Mouse (Mus musculus): ENCODE measurements around the gene Pou4f1. TPM values are rescaled to one million over a fixed set of nuclear protein-coding genes. Genes with fewer than 3 reads are reported as not detected.
A peak's percentile ranks its signal among the peaks of the same experiment; 100 is the strongest.

Pou4f1 gene
- polyA plus RNA-seq, 1 experiment from 2014 or later, result 2.1 TPM

- no peak overlapping the region for H3K4me3 ChIP-seq (ENCODE audit: low read depth, low read length)
- H3K4me2 ChIP-seq (ENCODE audit: low read depth, low read length, severe bottlenecking), result peak overlapping the region; percentile 52; the same call in 1 of the 2 replicates
- H3K36me3 ChIP-seq (ENCODE audit: control insufficient read depth, insufficient read depth, low read length), result no peaks in the 10 kb centered on the region
- no peak for DNase-seq (ENCODE audit: low spot score)
- H3K27me3 ChIP-seq (ENCODE audit: control insufficient read depth, insufficient read depth, low read length), result peaks cover 61% of the 10 kb centered on the region
- H3K4me1 ChIP-seq (replicated peaks; ENCODE audit: control insufficient read depth, insufficient read depth, low read length), result peaks cover 6% of the 10 kb centered on the region
- H3K9me3 ChIP-seq (ENCODE audit: control insufficient read depth, low read length), result no peaks in the 10 kb centered on the region
- no peak for ATAC-seq (replicated peaks; ENCODE audit: low FRiP score)
- no peak overlapping the region for H3K9ac ChIP-seq (ENCODE audit: low read length)
- WGBS, result under 1% methylated on average over 25 of the region's 25 CpGs
- no peak overlapping the region for H3K27ac ChIP-seq (ENCODE audit: low read depth, low read length)
Measured at GRCm38 (mm10) chr14:104459513-104460111, 8.2 kb downstream of the Pou4f1 start.

DNA sequence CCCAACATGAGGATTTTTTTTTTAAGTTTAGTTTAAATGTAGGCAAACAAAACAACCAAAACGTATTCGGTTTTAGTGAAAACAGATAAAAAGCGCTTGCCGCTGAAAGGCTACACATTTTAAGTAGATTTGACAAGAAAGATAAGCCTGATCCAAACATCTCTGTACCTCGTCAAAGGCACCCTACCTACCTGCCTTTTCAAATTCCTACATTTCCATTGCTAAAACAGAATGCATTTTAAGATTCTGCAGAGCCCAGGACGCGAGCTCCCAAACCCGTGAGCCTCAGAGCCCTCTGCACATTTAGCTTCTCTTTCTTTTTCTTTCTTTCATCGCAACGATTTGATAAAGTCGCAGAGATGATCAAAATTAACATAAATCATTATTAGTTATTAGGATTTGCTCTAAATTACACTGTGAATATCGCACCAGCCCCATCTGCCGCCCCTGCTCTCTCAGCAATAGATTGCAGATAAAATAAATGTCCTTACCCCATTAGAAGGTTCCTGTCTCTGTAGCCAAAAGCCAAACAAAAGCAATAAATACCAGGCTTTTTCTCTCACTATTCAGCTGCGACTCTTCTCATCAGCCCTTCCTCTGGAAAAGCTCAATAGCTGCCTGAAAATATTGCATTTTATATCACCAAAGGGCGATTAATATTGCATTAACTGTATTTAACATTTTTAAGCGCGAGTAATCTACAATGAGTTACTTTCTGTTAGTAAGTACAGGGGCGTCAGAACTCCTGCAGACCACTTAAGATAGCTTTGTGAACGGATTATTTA lies 8.9 kb downstream of the Pou4f1 start:
- Histone ChIP-seq H3K4me2 (ENCODE audit: low read depth, low read length, severe bottlenecking) (no peak overlapping the region), H3K9ac (ENCODE audit: low read length) (no peak overlapping the region), H3K4me3 (ENCODE audit: low read depth, low read length) (no peak overlapping the region), H3K27ac (ENCODE audit: low read depth, low read length) (no peak overlapping the region), H3K36me3 (ENCODE audit: control insufficient read depth, insufficient read depth, low read length) (no peaks in the 10 kb centered on the region), H3K27me3 (ENCODE audit: control insufficient read depth, insufficient read depth, low read length) (peaks cover 60% of the 10 kb centered on the region), H3K4me1 (replicated peaks; ENCODE audit: control insufficient read depth, insufficient read depth, low read length) (peaks cover 6% of the 10 kb centered on the region), H3K9me3 (ENCODE audit: control insufficient read depth, low read length) (no peaks in the 10 kb centered on the region)
- no peak for ATAC-seq (replicated peaks; ENCODE audit: low FRiP score)
- DNase-seq (ENCODE audit: low spot score), result no peak
- under 1% methylated on average over 19 of the region's 19 CpGs for WGBS

GRCm38 (mm10) chr14:104457966-104458710 lies 9.7 kb downstream of the Pou4f1 start:
- Histone ChIP-seq H3K36me3 (ENCODE audit: control insufficient read depth, insufficient read depth, low read length) (no peaks in the 10 kb centered on the region), H3K4me1 (replicated peaks; ENCODE audit: control insufficient read depth, insufficient read depth, low read length) (peaks cover 6% of the 10 kb centered on the region), H3K4me2 (ENCODE audit: low read depth, low read length, severe bottlenecking) (no peak overlapping the region), H3K4me3 (ENCODE audit: low read depth, low read length) (no peak overlapping the region), H3K9ac (ENCODE audit: low read length) (no peak overlapping the region), H3K27me3 (ENCODE audit: control insufficient read depth, insufficient read depth, low read length) (peaks cover 56% of the 10 kb centered on the region), H3K9me3 (ENCODE audit: control insufficient read depth, low read length) (no peaks in the 10 kb centered on the region), H3K27ac (ENCODE audit: low read depth, low read length) (no peak overlapping the region)
- ATAC-seq (replicated peaks; ENCODE audit: low FRiP score) (no peak), DNase-seq (ENCODE audit: low spot score) (no peak)
- WGBS, result under 1% methylated on average over 20 of the region's 20 CpGs

GRCm38 (mm10) chr14:104456976-104457375 lies 10.8 kb downstream of the Pou4f1 start:
- Histone ChIP-seq H3K4me2 (ENCODE audit: low read depth, low read length, severe bottlenecking) (no peak overlapping the region), H3K36me3 (ENCODE audit: control insufficient read depth, insufficient read depth, low read length) (no peaks in the 10 kb centered on the region), H3K9ac (ENCODE audit: low read length) (no peak overlapping the region), H3K27me3 (ENCODE audit: control insufficient read depth, insufficient read depth, low read length) (peaks cover 54% of the 10 kb centered on the region), H3K9me3 (ENCODE audit: control insufficient read depth, low read length) (no peaks in the 10 kb centered on the region), H3K4me1 (replicated peaks; ENCODE audit: control insufficient read depth, insufficient read depth, low read length) (peaks cover 6% of the 10 kb centered on the region), H3K27ac (ENCODE audit: low read depth, low read length) (no peak overlapping the region), H3K4me3 (ENCODE audit: low read depth, low read length) (no peak overlapping the region)
- DNase-seq (ENCODE audit: low spot score) (no peak), ATAC-seq (replicated peaks; ENCODE audit: low FRiP score) (0 out of 2 replicates have a peak, but pooled peaks have one; percentile 27)
- WGBS, result 0% methylated on average over 5 of the region's 5 CpGs

- DNase-seq (ENCODE audit: low spot score) (peak; percentile 85), ATAC-seq (replicated peaks; ENCODE audit: low FRiP score) (no peak)
- H3K4me2 ChIP-seq (ENCODE audit: low read depth, low read length, severe bottlenecking), result no peak overlapping the region
- peaks cover 29% of the 10 kb centered on the region for H3K27me3 ChIP-seq (ENCODE audit: control insufficient read depth, insufficient read depth, low read length)
- no peak overlapping the region for H3K27ac ChIP-seq (ENCODE audit: low read depth, low read length)
- H3K9me3 ChIP-seq (ENCODE audit: control insufficient read depth, low read length), result no peaks in the 10 kb centered on the region
- H3K36me3 ChIP-seq (ENCODE audit: control insufficient read depth, insufficient read depth, low read length), result no peaks in the 10 kb centered on the region
- no peaks in the 10 kb centered on the region for H3K4me1 ChIP-seq (replicated peaks; ENCODE audit: control insufficient read depth, insufficient read depth, low read length)
- 17% methylated on average over 4 of the region's 4 CpGs for WGBS
- H3K4me3 ChIP-seq (ENCODE audit: low read depth, low read length), result no peak overlapping the region
- H3K9ac ChIP-seq (ENCODE audit: low read length), result no peak overlapping the region
Measured at GRCm38 (mm10) chr14:104453824-104454223, 14.0 kb downstream of the Pou4f1 start.

DNA sequence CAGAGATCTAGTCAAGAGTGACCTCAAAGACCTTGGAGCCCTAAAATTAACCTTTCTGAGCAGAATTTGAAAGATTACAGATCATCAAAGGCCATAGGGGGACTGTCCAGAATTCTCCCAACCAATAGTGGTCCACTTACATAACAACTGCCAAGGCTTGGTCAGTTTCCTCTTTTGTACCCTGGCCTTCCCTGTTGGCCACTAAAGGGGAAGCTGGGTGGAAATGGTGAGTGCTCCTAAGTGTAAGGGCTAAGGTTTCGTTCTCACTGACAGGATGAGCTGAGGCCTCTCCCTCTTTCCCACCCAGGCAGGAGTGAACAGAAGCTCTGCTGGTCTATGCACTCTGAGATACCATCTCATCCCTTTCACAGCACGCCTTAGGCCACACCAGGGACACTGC lies 33.5 kb downstream of the Pou4f1 start:
- WGBS, result 66% methylated on average over 2 of the region's 2 CpGs
- Histone ChIP-seq H3K4me3 (ENCODE audit: low read depth, low read length) (no peak overlapping the region), H3K9me3 (ENCODE audit: control insufficient read depth, low read length) (no peaks in the 10 kb centered on the region), H3K27me3 (ENCODE audit: control insufficient read depth, insufficient read depth, low read length) (no peaks in the 10 kb centered on the region), H3K4me2 (ENCODE audit: low read depth, low read length, severe bottlenecking) (no peak overlapping the region), H3K4me1 (replicated peaks; ENCODE audit: control insufficient read depth, insufficient read depth, low read length) (no peaks in the 10 kb centered on the region), H3K9ac (ENCODE audit: low read length) (no peak overlapping the region), H3K36me3 (ENCODE audit: control insufficient read depth, insufficient read depth, low read length) (no peaks in the 10 kb centered on the region), H3K27ac (ENCODE audit: low read depth, low read length) (no peak overlapping the region)
- no peak for ATAC-seq (replicated peaks; ENCODE audit: low FRiP score)
- no peak for DNase-seq (ENCODE audit: low spot score)

- DNase-seq (ENCODE audit: low spot score) (no peak), ATAC-seq (replicated peaks; ENCODE audit: low FRiP score) (no peak)
- Histone ChIP-seq H3K9me3 (ENCODE audit: control insufficient read depth, low read length) (no peaks in the 10 kb centered on the region), H3K4me3 (ENCODE audit: low read depth, low read length) (no peak overlapping the region), H3K4me1 (replicated peaks; ENCODE audit: control insufficient read depth, insufficient read depth, low read length) (no peaks in the 10 kb centered on the region), H3K27ac (ENCODE audit: low read depth, low read length) (no peak overlapping the region), H3K9ac (ENCODE audit: low read length) (no peak overlapping the region), H3K27me3 (ENCODE audit: control insufficient read depth, insufficient read depth, low read length) (no peaks in the 10 kb centered on the region), H3K4me2 (ENCODE audit: low read depth, low read length, severe bottlenecking) (no peak overlapping the region), H3K36me3 (ENCODE audit: control insufficient read depth, insufficient read depth, low read length) (no peaks in the 10 kb centered on the region)
- 86% methylated on average over 4 of the region's 4 CpGs for WGBS
Measured at GRCm38 (mm10) chr14:104430819-104431218, 37.0 kb downstream of the Pou4f1 start.

DNA sequence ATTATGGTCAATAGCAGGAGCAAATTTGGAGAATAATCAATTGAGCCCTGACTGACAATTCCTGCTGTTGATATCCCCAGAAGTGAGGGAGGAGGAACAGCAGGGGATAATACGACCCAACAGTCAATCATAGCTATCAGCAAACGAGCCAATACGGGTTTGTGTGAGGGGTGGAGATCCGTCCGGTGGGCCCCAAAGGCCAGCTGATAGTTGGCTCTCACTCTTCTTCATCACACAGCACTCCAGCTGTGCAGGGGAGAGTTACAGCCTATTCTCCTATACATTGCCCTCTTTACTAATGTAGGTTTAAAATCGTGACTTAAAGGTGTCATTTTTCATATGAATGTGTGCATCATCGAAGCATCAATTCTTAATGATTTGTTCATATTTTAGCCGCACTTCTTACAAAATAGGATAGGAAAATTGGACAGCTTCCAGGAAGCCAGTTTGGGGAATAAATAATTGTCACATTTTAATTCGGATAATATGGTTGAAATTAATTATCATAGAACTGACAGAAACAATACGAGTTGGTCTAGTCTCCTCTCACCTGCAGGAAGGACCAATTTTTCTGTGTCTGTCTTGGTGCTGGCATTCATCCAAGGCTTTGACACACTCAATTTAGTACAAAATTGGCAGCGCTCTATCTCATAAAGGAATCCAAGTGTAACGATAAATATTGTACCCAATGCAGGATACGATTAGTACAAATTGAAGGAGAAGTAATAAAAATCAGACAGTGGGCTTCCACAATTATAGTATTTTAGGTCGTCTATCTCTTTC lies 43.9 kb downstream of the Pou4f1 start:
- ATAC-seq (replicated peaks; ENCODE audit: low FRiP score) (no peak), DNase-seq (ENCODE audit: low spot score) (no peak)
- Histone ChIP-seq H3K9ac (ENCODE audit: low read length) (no peak overlapping the region), H3K27ac (ENCODE audit: low read depth, low read length) (no peak overlapping the region), H3K27me3 (ENCODE audit: control insufficient read depth, insufficient read depth, low read length) (no peaks in the 10 kb centered on the region), H3K4me3 (ENCODE audit: low read depth, low read length) (no peak overlapping the region), H3K9me3 (ENCODE audit: control insufficient read depth, low read length) (no peaks in the 10 kb centered on the region), H3K4me2 (ENCODE audit: low read depth, low read length, severe bottlenecking) (no peak overlapping the region), H3K36me3 (ENCODE audit: control insufficient read depth, insufficient read depth, low read length) (no peaks in the 10 kb centered on the region), H3K4me1 (replicated peaks; ENCODE audit: control insufficient read depth, insufficient read depth, low read length) (no peaks in the 10 kb centered on the region)
- 75% methylated on average over 14 of the region's 14 CpGs for WGBS

Data from forebrain, embryonic 11.5 days (tissue).